Mouse (Mus musculus) liver, embryonic 11.5 days (tissue): ENCODE data around the gene Brip1. TPM values are rescaled to one million over a fixed set of nuclear protein-coding genes. Genes with fewer than 3 reads are reported as not detected.

Source experiments
- ATAC-seq: fragments of 200-750 bp; cut with Nextera tagmentation; replicated peaks from 2 replicates; pipeline ENCODE4 v1.8.0; 2017; ENCODE audit warnings: moderate number of reproducible peaks, mild to moderate bottlenecking, moderate TSS enrichment, moderate library complexity; ENCODE audit not compliant: low FRiP score
- DNase-seq: peaks from one replicate; pipeline ENCODE4 v3.0.0-alpha.2; 2017; ENCODE audit warnings: low spot score
- H3K27ac ChIP-seq: fragments of 300-500 bp; sonication (generic); 2 replicates; pipeline ENCODE4 v1.5.1; 2014; ENCODE audit warnings: mild to moderate bottlenecking, low read depth, low read length, control low read depth
- H3K27me3 ChIP-seq: fragments of 300-500 bp; sonication (generic); replicated peaks from 2 replicates; pipeline ENCODE4 v1.6.1; 2014; ENCODE audit warnings: low read length, mixed read lengths; ENCODE audit not compliant: control insufficient read depth, insufficient read depth
- H3K36me3 ChIP-seq: fragments of 300-500 bp; sonication (generic); 2 replicates; pipeline ENCODE4 v1.6.1; 2014; ENCODE audit warnings: mild to moderate bottlenecking, low read length, moderate library complexity, mixed read lengths; ENCODE audit not compliant: control insufficient read depth, insufficient read depth
- H3K4me1 ChIP-seq: fragments of 300-500 bp; sonication (generic); replicated peaks from 2 replicates; pipeline ENCODE4 v1.6.1; 2014; ENCODE audit warnings: low read length, mixed read lengths; ENCODE audit not compliant: control insufficient read depth, insufficient read depth
- H3K4me2 ChIP-seq: fragments of 300-500 bp; sonication (generic); 2 replicates; pipeline ENCODE4 v1.6.1; 2014; ENCODE audit warnings: mild to moderate bottlenecking, control low read depth, moderate library complexity
- H3K4me3 ChIP-seq: fragments of 300-500 bp; sonication (generic); 2 replicates; pipeline ENCODE4 v1.5.1; 2014; ENCODE audit warnings: low read depth, low read length, control low read depth
- H3K9ac ChIP-seq: fragments of 300-500 bp; sonication (generic); 2 replicates; pipeline ENCODE4 v1.6.1; 2014; ENCODE audit warnings: low read depth, low read length, control low read depth
- H3K9me3 ChIP-seq: fragments of 300-500 bp; sonication (generic); 2 replicates; pipeline ENCODE4 v1.6.1; 2016; ENCODE audit warnings: low read length, inconsistent platforms, mixed read lengths; ENCODE audit not compliant: control insufficient read depth
- whole genome bisulfite sequencing: fragments of 180-500 bp; shearing (Covaris S2); extraction: QIAGEN DNeasy Blood & Tissue Kit; methylation state at CpG from one replicate; pipeline ENCODE4 v1.1.7; 2014; 5-methylcytosine and 5-hydroxymethylcytosine counted together
- polyA plus RNA-seq: library from polyadenylated mRNA; unstranded; fragments of >200 nt; fragmentation: Nextera tagmentation; extraction: Ambion mirVana; gene quantifications from 2 replicates; pipeline ENCODE4 v1.2.1, GENCODE M21; 2014

Brip1 gene
- polyA plus RNA-seq, 1 experiment from 2014 or later, result 10.0 TPM

GRCm38 (mm10) chr11:86158950-86159349 is 42.0 kb downstream of the Brip1 start:
- 89% methylated on average over 2 of the region's 2 CpGs for WGBS
- H3K27me3 ChIP-seq, result no peaks in the 10 kb centered on the region
- no peaks in the 10 kb centered on the region for H3K9me3 ChIP-seq
- DNase-seq, result no peak
- no peak overlapping the region for H3K27ac ChIP-seq
- H3K4me1 ChIP-seq, result no peaks in the 10 kb centered on the region; the same call in 1 of the 2 replicates
- no peak for ATAC-seq
- no peak overlapping the region for H3K4me3 ChIP-seq
- no peak overlapping the region for H3K9ac ChIP-seq
- no peak overlapping the region for H3K4me2 ChIP-seq
- H3K36me3 ChIP-seq, result no peaks in the 10 kb centered on the region

- DNase-seq (no peak), ATAC-seq (peak; percentile 88)
- Histone ChIP-seq H3K4me3 (no peak overlapping the region), H3K27me3 (no peaks in the 10 kb centered on the region), H3K4me2 (no peak overlapping the region), H3K9ac (no peak overlapping the region), H3K9me3 (no peaks in the 10 kb centered on the region), H3K27ac (no peak overlapping the region), H3K36me3 (no peaks in the 10 kb centered on the region), H3K4me1 (no peaks in the 10 kb centered on the region; the same call in 1 of the 2 replicates)
- 53% methylated on average over 5 of the region's 5 CpGs for WGBS
These were observed 45.4 kb downstream of the Brip1 start for GRCm38 (mm10) chr11:86155638-86156037.

- ATAC-seq (no peak), DNase-seq (no peak)
- no peak overlapping the region for H3K9ac ChIP-seq
- no peak overlapping the region for H3K4me2 ChIP-seq
- no peak overlapping the region for H3K27ac ChIP-seq
- 83% methylated on average over 3 of the region's 3 CpGs for WGBS
- no peaks in the 10 kb centered on the region for H3K27me3 ChIP-seq
- H3K9me3 ChIP-seq, result no peaks in the 10 kb centered on the region
- no peaks in the 10 kb centered on the region for H3K4me1 ChIP-seq
- no peaks in the 10 kb centered on the region for H3K36me3 ChIP-seq
- no peak overlapping the region for H3K4me3 ChIP-seq
These were observed 69.7 kb downstream of the Brip1 start for GRCm38 (mm10) chr11:86131324-86131723.

GRCm38 (mm10) chr11:86117078-86117869 is 83.7 kb downstream of the Brip1 start:
- no peak overlapping the region for H3K4me3 ChIP-seq
- H3K27me3 ChIP-seq, result no peaks in the 10 kb centered on the region
- H3K4me2 ChIP-seq, result no peak overlapping the region
- no peaks in the 10 kb centered on the region for H3K9me3 ChIP-seq
- H3K27ac ChIP-seq, result no peak overlapping the region
- no peak overlapping the region for H3K9ac ChIP-seq
- H3K36me3 ChIP-seq, result no peaks in the 10 kb centered on the region
- DNase-seq (no peak), ATAC-seq (no peak)
- 66% methylated on average over 7 of the region's 7 CpGs for WGBS
- peaks cover 11% of the 10 kb centered on the region for H3K4me1 ChIP-seq

- Histone ChIP-seq H3K4me2 (no peak overlapping the region), H3K4me3 (no peak overlapping the region), H3K4me1 (peaks cover 11% of the 10 kb centered on the region), H3K27me3 (no peaks in the 10 kb centered on the region), H3K36me3 (no peaks in the 10 kb centered on the region), H3K9me3 (no peaks in the 10 kb centered on the region), H3K27ac (no peak overlapping the region), H3K9ac (no peak overlapping the region)
- 77% methylated on average over 1 of the region's 1 CpGs for WGBS
- DNase-seq (no peak), ATAC-seq (no peak)
These were observed 85.0 kb downstream of the Brip1 start for GRCm38 (mm10) chr11:86115955-86116354.

- 88% methylated on average over 4 of the region's 4 CpGs for WGBS
- Histone ChIP-seq H3K27me3 (no peaks in the 10 kb centered on the region), H3K9me3 (no peaks in the 10 kb centered on the region), H3K27ac (no peak overlapping the region), H3K4me3 (no peak overlapping the region), H3K9ac (no peak overlapping the region), H3K36me3 (peaks cover 2% of the 10 kb centered on the region; the same call in 1 of the 2 replicates), H3K4me2 (no peak overlapping the region), H3K4me1 (no peaks in the 10 kb centered on the region)
- no peak for ATAC-seq
- DNase-seq, result no peak
These were observed 93.7 kb downstream of the Brip1 start for GRCm38 (mm10) chr11:86107276-86107675.

- H3K27me3 ChIP-seq, result no peaks in the 10 kb centered on the region
- no peaks in the 10 kb centered on the region for H3K9me3 ChIP-seq
- H3K9ac ChIP-seq, result no peak overlapping the region
- H3K27ac ChIP-seq, result no peak overlapping the region
- no peak for DNase-seq
- ATAC-seq, result no peak
- H3K4me1 ChIP-seq, result no peaks in the 10 kb centered on the region
- H3K4me3 ChIP-seq, result no peak overlapping the region
- no peak overlapping the region for H3K4me2 ChIP-seq
- H3K36me3 ChIP-seq, result peaks cover 2% of the 10 kb centered on the region; the same call in 1 of the 2 replicates
These were observed 94.4 kb downstream of the Brip1 start for GRCm38 (mm10) chr11:86106596-86106995.

- ATAC-seq, result no peak
- H3K4me2 ChIP-seq, result no peak overlapping the region
- no peak overlapping the region for H3K4me3 ChIP-seq
- no peaks in the 10 kb centered on the region for H3K4me1 ChIP-seq
- no peak for DNase-seq
- H3K27me3 ChIP-seq, result no peaks in the 10 kb centered on the region
- H3K27ac ChIP-seq, result no peak overlapping the region
- no peaks in the 10 kb centered on the region for H3K9me3 ChIP-seq
- H3K9ac ChIP-seq, result no peak overlapping the region
- peaks cover 13% of the 10 kb centered on the region for H3K36me3 ChIP-seq
- 87% methylated on average over 6 of the region's 6 CpGs for WGBS
These were observed 99.8 kb downstream of the Brip1 start for GRCm38 (mm10) chr11:86101191-86101590.

- no peak overlapping the region for H3K4me3 ChIP-seq
- ATAC-seq, result no peak
- H3K36me3 ChIP-seq, result peaks cover 13% of the 10 kb centered on the region
- no peak overlapping the region for H3K4me2 ChIP-seq
- H3K4me1 ChIP-seq, result no peaks in the 10 kb centered on the region
- no peaks in the 10 kb centered on the region for H3K9me3 ChIP-seq
- no peak overlapping the region for H3K27ac ChIP-seq
- H3K9ac ChIP-seq, result no peak overlapping the region
- 58% methylated on average over 2 of the region's 2 CpGs for WGBS
- H3K27me3 ChIP-seq, result no peaks in the 10 kb centered on the region
- no peak for DNase-seq
These were observed 101.7 kb downstream of the Brip1 start for GRCm38 (mm10) chr11:86099341-86099740.
